Mouse (Mus musculus) thymus, postnatal 14 days (tissue): ENCODE results near the gene Cubn.

ENCODE experiments used
- DNase-seq: peaks from one replicate; pipeline ENCODE4 v3.0.0; 2021

Gene Cubn

DNA sequence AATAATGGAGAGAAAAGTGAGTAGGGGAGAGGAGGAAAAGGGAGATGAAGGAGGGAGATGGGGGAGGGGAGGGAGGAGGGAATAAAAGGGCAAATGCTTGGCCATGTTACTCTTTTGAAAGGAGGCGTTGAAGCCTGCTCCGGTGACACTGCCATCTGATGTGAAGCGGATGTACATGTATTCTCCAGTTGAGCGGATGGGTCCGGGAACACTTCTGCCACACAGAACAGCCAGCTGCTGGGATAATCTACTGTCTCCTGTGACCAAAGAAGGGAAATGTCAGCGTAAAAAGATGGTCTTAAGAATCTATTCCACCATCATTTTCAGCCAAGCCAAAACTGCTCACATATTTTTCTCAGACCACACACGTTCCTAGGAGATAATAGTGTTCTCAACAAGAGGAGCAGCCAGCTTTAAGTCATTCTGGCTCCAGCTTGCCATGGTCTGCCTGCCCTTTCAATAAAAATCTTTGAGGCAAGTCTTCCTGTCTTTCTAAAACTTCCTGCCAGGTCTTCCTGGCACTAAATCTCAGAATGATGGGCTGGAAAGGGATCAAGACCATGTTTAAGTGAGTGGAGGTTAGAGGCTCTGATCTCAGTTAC lies 149.2 kb downstream of the Cubn start:
- DNase-seq, result no peak

DNA sequence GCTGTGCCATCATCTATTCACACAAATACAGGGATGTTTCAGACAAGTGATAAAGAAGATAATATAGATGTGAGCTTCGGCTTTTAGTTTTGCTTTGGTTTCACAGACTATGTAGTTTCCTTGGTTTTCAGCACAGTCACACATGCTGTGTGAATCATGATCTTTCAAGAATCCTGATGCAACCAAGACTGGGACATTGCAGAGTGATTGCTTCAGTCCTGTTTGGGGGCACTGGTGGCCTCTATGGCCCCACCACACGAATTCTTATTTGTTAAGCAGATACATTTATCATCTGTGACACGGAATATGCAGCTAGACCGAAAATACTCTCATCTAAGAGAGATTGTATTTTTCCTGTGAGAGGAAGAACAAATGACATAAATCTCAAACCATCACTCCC lies 156.2 kb downstream of the Cubn start:
- no peak for DNase-seq

DNA sequence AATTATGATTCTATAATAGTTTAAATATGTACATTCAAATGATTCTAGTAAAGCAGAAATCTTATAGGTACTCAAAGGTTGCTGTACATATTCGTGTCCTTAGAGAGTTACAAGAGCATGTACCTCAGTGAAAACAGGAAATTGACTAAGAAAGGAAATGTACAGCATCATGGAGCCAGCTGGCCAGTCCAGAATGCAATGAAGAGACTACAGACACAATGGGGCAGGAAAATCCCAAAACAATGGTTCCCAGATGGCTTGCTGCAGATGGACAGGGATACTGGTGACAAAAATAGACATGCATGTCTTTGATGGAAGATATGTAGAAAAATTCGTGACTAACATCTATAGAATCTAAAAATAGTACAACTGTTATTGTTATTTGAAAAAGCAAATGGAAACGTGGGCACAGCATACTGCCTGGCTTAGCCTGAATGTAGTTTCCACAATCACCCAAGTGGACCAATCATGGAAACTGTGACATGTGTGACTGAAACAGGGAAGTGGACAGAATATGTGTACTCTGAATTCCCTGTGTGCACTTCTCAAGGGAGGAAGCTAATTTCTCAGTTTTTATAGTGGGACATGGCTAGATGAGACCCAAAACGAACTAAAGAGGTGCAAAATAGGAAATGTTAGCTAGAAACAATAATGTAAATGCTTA lies 161.7 kb downstream of the Cubn start:
- DNase-seq, result no peak

DNA sequence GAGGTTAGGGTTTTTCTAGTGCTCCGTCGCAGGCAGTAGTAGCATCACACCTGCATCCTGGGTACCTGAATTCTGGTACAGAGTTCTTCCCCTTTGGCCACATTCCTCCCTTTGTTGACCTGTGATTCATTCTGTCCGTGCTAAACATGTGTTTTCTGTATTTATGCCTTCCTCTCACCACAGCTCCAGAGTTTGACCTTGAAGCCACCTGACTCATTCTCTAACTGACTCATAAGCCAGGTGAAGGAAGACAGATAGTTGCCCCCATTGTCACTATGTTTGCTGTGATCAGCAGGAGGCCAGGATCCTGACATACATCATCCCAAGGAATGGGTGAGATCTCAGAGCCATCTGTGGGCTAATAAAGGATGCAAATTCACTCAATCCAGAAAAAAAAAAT lies 188.2 kb downstream of the Cubn start:
- DNase-seq, result no peak

DNA sequence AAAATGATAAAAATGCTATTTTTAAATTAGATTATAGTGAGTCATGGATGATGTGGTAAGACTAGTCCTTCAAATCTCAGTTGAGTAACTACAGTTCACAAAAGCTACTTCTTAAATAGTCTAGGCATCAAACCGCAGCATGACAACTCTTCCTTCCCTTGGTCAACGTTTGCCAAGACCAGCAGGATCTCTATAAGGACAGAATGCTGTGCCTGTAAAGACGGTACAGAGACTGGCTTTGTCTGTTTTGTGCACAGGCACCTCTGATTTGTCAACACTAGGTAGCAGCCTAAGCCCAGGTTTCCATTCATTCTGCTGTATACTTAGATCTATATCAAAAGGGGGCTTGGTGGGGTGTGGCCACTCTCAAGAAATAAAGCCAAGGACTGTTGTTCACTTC lies 192.6 kb downstream of the Cubn start:
- peak; percentile 32 for DNase-seq

DNA sequence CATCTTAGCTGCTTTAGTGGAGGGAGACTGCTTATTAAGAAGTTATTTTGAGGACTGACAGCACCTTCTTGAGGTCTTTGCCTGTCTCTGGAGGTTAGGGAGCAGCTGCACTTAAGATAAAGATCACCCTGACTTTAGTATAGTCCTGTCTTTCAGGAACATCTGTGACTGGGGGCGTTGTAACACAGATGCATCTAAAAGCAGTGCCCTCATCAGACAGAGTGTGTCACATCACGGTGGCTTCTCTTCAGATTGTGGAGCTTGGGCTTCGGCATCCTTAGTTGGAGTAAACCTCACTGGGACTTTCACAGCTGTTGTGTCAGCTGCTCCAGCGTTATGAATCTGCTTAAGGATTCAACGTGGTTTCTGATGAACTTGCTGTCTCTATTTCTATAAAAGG lies 193.9 kb downstream of the Cubn start:
- peak; percentile 40 for DNase-seq

DNA sequence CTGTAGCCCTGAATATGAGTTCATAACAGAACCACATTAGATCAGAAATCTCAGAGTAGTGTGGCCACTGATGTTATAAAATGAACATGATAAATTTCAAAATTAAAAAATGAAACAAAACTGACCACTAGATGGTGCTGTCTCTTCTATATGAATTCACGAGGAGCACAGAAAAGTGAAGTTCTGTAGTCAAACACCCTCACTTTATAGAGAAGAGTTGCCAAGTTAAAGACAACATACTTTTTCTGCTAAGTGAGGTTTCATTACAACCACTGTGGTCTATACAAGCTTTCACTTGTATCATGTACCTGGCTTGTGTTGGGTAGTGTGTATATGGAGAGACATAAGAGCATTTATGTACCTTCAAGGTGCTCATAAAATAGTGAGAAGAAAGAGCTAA lies 201.0 kb downstream of the Cubn start:
- no peak for DNase-seq

GRCm38 (mm10) chr2:13290070-13290469 lies 201.5 kb downstream of the Cubn start:
- DNase-seq, result no peak

DNA sequence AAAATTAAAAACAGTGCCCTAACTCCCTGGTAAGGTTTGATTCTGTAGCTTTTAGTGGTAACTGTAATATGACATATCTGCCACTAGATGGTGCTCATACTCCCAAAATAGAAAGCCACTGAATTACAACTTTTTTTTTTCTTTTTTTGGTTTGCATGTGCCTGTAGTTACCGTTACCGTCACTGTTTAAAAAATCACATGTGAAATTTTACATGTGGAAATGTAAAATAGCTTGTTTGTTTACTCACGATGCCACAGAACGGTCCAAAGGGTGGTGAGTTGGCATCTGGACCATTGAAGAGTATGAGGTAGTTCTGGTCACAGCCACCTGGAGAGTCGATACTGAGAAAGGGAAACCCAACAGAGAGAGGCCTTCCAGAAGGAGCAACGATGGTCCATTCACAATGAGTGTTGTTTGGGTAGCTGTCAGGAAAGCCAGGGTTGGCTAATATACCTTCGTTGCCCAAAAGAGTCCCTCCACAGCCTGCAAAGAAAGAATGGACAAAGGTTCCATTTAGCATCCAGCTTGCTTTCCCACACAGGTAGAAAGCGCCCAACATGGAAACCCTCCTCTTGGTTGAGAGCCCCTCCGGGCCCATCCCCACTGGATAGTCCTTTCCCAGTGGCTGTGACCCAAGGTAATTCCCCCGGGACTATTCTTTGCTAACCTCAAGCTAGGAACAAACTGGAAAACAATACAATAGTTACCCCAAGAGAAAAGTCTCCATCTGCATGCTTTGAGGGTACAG lies 213.3 kb downstream of the Cubn start:
- no peak for DNase-seq

DNA sequence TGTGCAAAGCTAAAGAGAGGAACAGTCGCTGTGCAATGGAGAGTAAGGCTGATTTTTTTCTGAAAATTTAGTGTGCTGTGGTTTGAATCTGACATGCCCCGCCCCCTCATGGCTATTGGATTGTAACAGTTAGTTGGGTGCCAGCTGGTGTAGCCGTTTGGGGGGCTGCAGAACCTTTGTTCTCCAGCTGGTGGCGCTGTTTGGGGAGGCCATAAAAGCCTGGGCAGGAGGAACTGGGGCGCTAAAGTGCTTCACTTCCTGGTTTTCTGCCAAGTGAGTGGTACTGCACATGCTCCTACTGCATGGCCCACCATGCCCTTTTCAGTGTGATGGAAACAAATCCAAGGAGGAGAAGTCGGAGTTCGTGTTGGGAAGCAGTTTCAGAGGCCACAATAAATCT lies 215.7 kb downstream of the Cubn start:
- peak; percentile 14 for DNase-seq

DNA sequence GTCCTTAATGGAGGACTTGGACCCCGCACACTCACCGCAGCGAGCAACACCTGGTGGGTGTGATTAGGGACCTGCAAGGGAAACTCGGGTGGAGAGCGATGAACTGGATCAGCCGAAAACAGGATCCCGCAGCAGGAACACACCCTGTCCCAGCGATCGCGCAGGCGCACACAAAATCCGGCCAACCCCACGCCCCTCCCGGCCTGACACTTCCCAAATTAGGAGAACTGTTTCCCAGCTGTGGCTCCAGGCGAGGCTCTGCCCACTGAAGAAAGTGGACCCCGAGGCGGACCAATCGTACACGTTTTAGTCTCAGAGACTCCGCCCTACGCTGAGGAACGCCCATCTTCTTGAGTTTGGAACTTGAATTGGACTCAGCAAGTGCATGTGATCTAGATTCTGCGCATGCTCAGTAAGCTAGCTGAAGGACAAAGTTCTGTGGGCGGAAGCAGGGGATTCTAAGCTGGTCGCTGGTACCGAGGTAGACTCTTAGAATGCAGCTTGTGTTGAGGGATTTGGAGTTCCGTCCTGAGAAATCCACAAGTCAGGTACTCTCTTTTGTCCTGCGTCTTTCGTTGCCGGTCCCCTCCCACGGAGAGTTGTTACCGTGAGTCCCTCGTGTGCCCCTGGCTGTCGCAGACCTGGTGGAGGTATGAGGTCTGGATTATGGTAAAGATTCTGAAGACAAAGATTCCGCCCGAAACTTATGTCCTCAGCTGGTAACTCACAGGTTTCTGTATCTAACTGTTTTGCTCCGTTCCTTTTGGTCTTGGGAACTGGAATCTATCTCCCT lies 220.3 kb downstream of the Cubn start, which contains the start of gene Rsu1:
Gene Rsu1 (minus strand): TSS at position 251 of the 793 bp plus-strand sequence.
- peak; percentile 92 for DNase-seq

GRCm38 (mm10) chr2:13270736-13271135 lies 220.9 kb downstream of the Cubn start:
- no peak for DNase-seq

DNA sequence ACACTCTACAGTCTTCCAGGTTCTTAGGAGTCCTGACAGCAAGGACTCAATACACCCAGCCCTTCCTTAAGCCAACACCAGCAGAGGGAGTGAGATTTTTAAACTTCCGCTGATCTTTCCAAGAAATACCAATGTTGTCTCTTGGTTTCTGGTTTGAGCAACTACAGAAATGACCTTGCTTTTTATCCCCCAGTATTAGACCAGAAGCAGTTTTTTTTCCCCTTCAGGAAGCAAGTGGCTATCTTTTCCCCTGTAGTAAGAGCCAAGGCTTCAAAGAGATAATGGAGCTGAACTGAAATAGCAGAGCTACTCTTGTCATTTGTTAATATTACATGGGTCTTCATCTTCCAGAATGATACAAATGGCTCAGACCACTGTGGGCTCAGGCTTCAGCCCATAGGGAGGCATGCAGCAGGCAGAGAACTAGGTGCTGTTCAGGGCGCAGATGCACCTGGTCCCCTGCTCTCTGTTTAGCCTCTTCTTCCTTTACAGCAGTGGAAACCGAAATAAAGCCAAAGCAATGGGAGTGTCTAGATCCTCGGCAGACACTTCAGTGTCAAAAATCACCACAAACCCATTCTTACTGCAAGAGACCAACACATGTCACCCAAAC lies 222.8 kb downstream of the Cubn start:
- DNase-seq, result no peak

- DNase-seq, result peak; percentile 42
Measured at GRCm38 (mm10) chr2:13264875-13265274, 226.7 kb downstream of the Cubn start.

GRCm38 (mm10) chr2:13263150-13263549 lies 228.5 kb downstream of the Cubn start:
- DNase-seq, result no peak

GRCm38 (mm10) chr2:13258606-13259005 lies 233.0 kb downstream of the Cubn start:
- DNase-seq, result no peak

DNA sequence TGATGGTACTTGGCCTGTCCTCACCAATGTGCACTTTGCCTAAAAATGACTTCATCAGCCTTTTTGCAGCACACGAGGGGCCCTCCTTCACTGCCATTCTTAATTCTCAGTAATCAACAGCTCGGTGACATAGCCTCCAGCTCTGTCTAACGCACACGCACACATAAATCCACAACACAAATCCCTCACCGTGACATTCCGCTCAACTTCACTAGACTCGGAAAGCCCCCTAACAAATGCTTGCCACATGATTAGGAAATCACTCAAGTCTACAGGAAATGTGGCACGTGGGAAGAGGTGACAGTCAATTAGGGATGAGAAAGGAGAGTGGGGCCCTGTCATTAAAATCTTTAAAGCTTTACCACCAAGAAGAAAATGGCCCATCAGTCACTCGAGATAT lies 250.9 kb downstream of the Cubn start:
- DNase-seq, result no peak

GRCm38 (mm10) chr2:13237140-13237901 lies 254.3 kb downstream of the Cubn start:
- peak; percentile 67 for DNase-seq

DNA sequence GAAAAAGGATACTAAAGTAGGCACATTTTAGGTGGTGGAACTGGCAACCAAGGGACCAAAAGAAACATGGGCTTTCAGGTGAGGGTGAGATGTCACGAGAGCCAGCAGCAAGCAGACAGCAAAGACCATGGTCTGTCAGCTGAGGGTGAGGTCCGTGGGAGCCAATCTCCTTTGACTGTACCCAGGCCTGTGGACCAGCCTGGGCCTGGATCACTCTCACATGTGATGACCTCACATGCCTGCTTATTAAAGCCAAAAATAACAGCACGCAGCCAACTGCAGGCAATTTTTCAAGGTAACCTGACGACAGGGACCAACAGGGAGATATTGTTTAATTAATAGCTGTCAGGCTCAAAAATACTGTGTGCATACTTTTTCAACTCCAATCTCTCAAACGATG lies 255.9 kb downstream of the Cubn start:
- no peak for DNase-seq

DNA sequence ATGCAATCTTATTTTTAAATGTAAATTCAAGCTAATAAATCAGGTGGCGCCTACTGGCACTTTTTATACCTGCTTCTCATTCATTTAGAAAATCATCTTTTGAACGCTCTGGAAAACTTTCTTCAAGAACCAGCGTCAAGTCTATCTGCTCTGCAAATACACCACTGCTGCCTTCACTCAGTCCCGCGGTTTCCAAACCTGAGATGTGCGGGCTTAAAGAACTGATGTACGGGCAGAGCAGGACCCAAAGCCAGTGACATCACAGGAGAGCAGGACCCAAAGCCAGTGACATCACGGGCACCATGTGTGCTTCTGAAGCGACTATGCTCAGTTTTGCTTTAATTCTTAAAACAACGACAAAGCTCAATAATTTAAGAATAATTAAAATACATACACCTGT lies 256.8 kb downstream of the Cubn start:
- DNase-seq, result no peak

GRCm38 (mm10) chr2:13233902-13234301 lies 257.7 kb downstream of the Cubn start:
- DNase-seq, result no peak

GRCm38 (mm10) chr2:13233254-13233835 lies 258.3 kb downstream of the Cubn start:
- no peak for DNase-seq
